8 mouse cellular contexts compared by ENCODE assay signal in genomic region chr2:4881350-4882248, GRCm38 (mm10). TPM values are rescaled to one million over a fixed set of nuclear protein-coding genes. Genes with fewer than 3 reads are reported as not detected.
DNase-seq lines count a peak whose midpoint lies in the region; ATAC-seq lines count a peak whose summit lies in the region.

Sephs1 (plus strand) TSS chr2:4881564.

- H3K4me3 ChIP-seq in hindbrain, embryonic 13.5 days = peak within 1 kb of the TSS; percentile 92

- DNase-seq in R1 (ENCODE audit: low read depth, low spot score) = peak; percentile 63
- DNase-seq in cerebellum, postnatal 14 days = peak; percentile 94
- DNase-seq in frontal cortex, postnatal 25 days (ENCODE audit: low spot score in 2 of 2) = peak; percentile 67 to 70
- peak; percentile 68 to 82 for DNase-seq in layer of hippocampus, postnatal 25 days (ENCODE audit: extremely low spot score in 1 of 2, low spot score in 1 of 2)
- DNase-seq in lung, postnatal 14 days = peak; percentile 83
- peak; percentile 89 for DNase-seq in ovary, postnatal 36 days (ENCODE audit: low spot score)
- peak; percentile 88 for DNase-seq in thymus, postnatal 14 days

- H3K9me3 ChIP-seq in hindbrain, embryonic 13.5 days = no peaks in the 10 kb centered on the region

- peak; percentile 83 for ATAC-seq in hindbrain, embryonic 13.5 days (ENCODE audit: low FRiP score)

- peaks cover 15% of the 10 kb centered on the region for H3K36me3 ChIP-seq in hindbrain, embryonic 13.5 days

- peaks cover 21% of the 10 kb centered on the region for H3K4me1 ChIP-seq in hindbrain, embryonic 13.5 days (replicated peaks)

- H3K4me2 ChIP-seq in hindbrain, embryonic 13.5 days = peak within 1 kb of the TSS; percentile 69

- no peaks in the 10 kb centered on the region for H3K27me3 ChIP-seq in hindbrain, embryonic 13.5 days

- WGBS in hindbrain, embryonic 13.5 days = under 1% methylated on average over 72 of the region's 115 CpGs

- peak within 1 kb of the TSS; percentile 98 for H3K9ac ChIP-seq in hindbrain, embryonic 13.5 days

- H3K27ac ChIP-seq in hindbrain, embryonic 13.5 days = peak within 1 kb of the TSS; percentile 100

RNA-seq across cellular contexts. Expression of gene Sephs1, which starts in this region (rescaled TPM):
- polyA plus RNA-seq in hindbrain, embryonic 13.5 days (2015; fragmentation: Nextera tagmentation; extraction: Ambion mirVana) = 62.4 and 64.9 TPM in 2 replicates
- total RNA-seq in layer of hippocampus, postnatal 25 days (2021) = 10 to 100 TPM; 23.5 to 27.3 TPM

Comparison
In these comparisons a context has a peak if more than half of its experiments do, and no peak if none do; other contexts are left out.
1. Peak in every context shown above with its lines: DNase-seq, ATAC-seq, H3K4me3 ChIP-seq and H3K27ac ChIP-seq.